Comparison of ENCODE assay signal across 8 mouse cellular contexts in genomic region chr3:121290681-121291080, GRCm38 (mm10). TPM values are rescaled to one million over a fixed set of nuclear protein-coding genes. Genes with fewer than 3 reads are reported as not detected.
A peak's percentile ranks its signal among the peaks of the same experiment; 100 is the strongest.
DNase-seq lines count a peak whose midpoint lies in the region; ATAC-seq and TF ChIP-seq lines count a peak whose summit lies in the region.

No protein-coding gene starts in this region.

- peak overlapping the region; percentile 91 for H3K4me3 ChIP-seq in ES-Bruce4 (ENCODE audit: low read depth, low read length)
- peak overlapping the region; percentile 67 for H3K4me3 ChIP-seq in forebrain, postnatal 0 days (ENCODE audit: low read depth, low read length)
- peak overlapping the region; percentile 60 to 96 for H3K4me3 ChIP-seq in liver, embryonic 14.5 days (ENCODE audit: insufficient read depth in 1 of 2, low read depth in 2 of 2, low read length in 2 of 2)

- no peak for TF ChIP-seq CTCF in ES-Bruce4 (IDR thresholded peaks at IDR 0.05; ENCODE audit: low read depth, low read length)
- TF ChIP-seq CTCF in forebrain, postnatal 0 days (IDR thresholded peaks at IDR 0.05; ENCODE audit: low read depth): no peak
- no peak for TF ChIP-seq CTCF in liver, embryonic 14.5 days (IDR thresholded peaks at IDR 0.05; ENCODE audit: low read depth)

- no peak for TF ChIP-seq POLR2A in ES-Bruce4 (IDR thresholded peaks at IDR 0.05; ENCODE audit: insufficient read depth, low read length)

- peaks cover 19% of the 10 kb centered on the region for H3K9me3 ChIP-seq in ES-Bruce4 (replicated peaks; ENCODE audit: control insufficient read depth, insufficient read depth, low read length, poor library complexity, severe bottlenecking)
- H3K9me3 ChIP-seq in forebrain, postnatal 0 days (ENCODE audit: low read length): no peaks in the 10 kb centered on the region
- no peaks in the 10 kb centered on the region for H3K9me3 ChIP-seq in liver, embryonic 14.5 days (ENCODE audit: control insufficient read depth, low read length)

- H3K4me2 ChIP-seq in forebrain, postnatal 0 days (ENCODE audit: low read depth): peak overlapping the region; percentile 47
- peak overlapping the region; percentile 76 for H3K4me2 ChIP-seq in liver, embryonic 14.5 days (ENCODE audit: low read depth)

- H3K27ac ChIP-seq in ES-Bruce4 (ENCODE audit: insufficient read depth, low read length): peak overlapping the region; percentile 46; the same call in 1 of the 2 replicates
- H3K27ac ChIP-seq in forebrain, postnatal 0 days (ENCODE audit: low read depth, low read length): peak overlapping the region; percentile 91; the same call in 1 of the 2 replicates
- peak overlapping the region; percentile 73 for H3K27ac ChIP-seq in liver, embryonic 14.5 days

- peak; percentile 68 for DNase-seq in heart, adult 11 months
- no peak for DNase-seq in heart, postnatal 25 days (ENCODE audit: low spot score)
- no peak for DNase-seq in forebrain, postnatal 0 days
- DNase-seq in liver, embryonic 14.5 days (ENCODE audit: low read depth in 3 of 3, low spot score in 3 of 3): no peak
- no peak for DNase-seq in thymus, adult 18-20 months
- no peak for DNase-seq in left cerebral cortex, postnatal 14 days (ENCODE audit: low spot score in 2 of 2)
- DNase-seq in embryo, embryonic 9.5 days (ENCODE audit: extremely low spot score): no peak

- TF ChIP-seq EP300 in ES-Bruce4 (IDR thresholded peaks at IDR 0.05; ENCODE audit: insufficient read depth, low read depth, low read length): no peak
- TF ChIP-seq EP300 in liver, embryonic 14.5 days (IDR thresholded peaks at IDR 0.05; ENCODE audit: low read depth): no peak

- H3K27me3 ChIP-seq in ES-Bruce4 (ENCODE audit: control insufficient read depth, insufficient read depth, low read length, poor library complexity, severe bottlenecking): no peaks in the 10 kb centered on the region
- no peaks in the 10 kb centered on the region for H3K27me3 ChIP-seq in forebrain, postnatal 0 days (ENCODE audit: insufficient read depth, low read length)
- no peaks in the 10 kb centered on the region for H3K27me3 ChIP-seq in liver, embryonic 14.5 days (ENCODE audit: control insufficient read depth, insufficient read depth, low read length)

- H3K9ac ChIP-seq in ES-Bruce4 (ENCODE audit: low read depth, poor library complexity, severe bottlenecking): peak overlapping the region; percentile 37
- peak overlapping the region; percentile 60; the same call in 1 of the 2 replicates for H3K9ac ChIP-seq in forebrain, postnatal 0 days
- peak overlapping the region; percentile 75 for H3K9ac ChIP-seq in liver, embryonic 14.5 days (replicated peaks)

- H3K36me3 ChIP-seq in ES-Bruce4 (ENCODE audit: control insufficient read depth, insufficient read depth, low read length, poor library complexity, severe bottlenecking): no peaks in the 10 kb centered on the region
- H3K36me3 ChIP-seq in forebrain, postnatal 0 days (ENCODE audit: insufficient read depth): no peaks in the 10 kb centered on the region
- H3K36me3 ChIP-seq in liver, embryonic 14.5 days (replicated peaks; ENCODE audit: control insufficient read depth, insufficient read depth, low read depth): no peaks in the 10 kb centered on the region

- intact Hi-C loops in heart, postnatal 25 days (cut with DNase I): loop anchor here (5.0 kb wide), 1 partner anchor 118 kb away; the partner anchor contains the start of gene Rwdd3
- intact Hi-C loops in left cerebral cortex, postnatal 14 days (cut with DNase I): loop anchor here (5.0 kb wide), 1 partner anchor 118 kb away; the partner anchor contains the start of gene Rwdd3

- 70% methylated on average over 8 of the region's 8 CpGs for whole genome bisulfite sequencing in forebrain, postnatal 0 days
- 68% methylated on average over 8 of the region's 8 CpGs for WGBS in liver, embryonic 14.5 days (ENCODE audit: insufficient replicate concordance)

- no peaks in the 10 kb centered on the region for H3K4me1 ChIP-seq in ES-Bruce4 (ENCODE audit: control insufficient read depth, insufficient read depth, low read length)
- 0 out of 2 replicates have a peak, but pooled peaks cover 3% of the 10 kb centered on the region for H3K4me1 ChIP-seq in forebrain, postnatal 0 days (ENCODE audit: insufficient read depth)
- peaks cover 6 to 15% of the 10 kb centered on the region in 2 experiments for H3K4me1 ChIP-seq in liver, embryonic 14.5 days (replicated peaks; ENCODE audit: control insufficient read depth in 2 of 2, insufficient read depth in 2 of 2, low read length in 1 of 2)

- no peak for ATAC-seq in forebrain, postnatal 0 days
- no peak for ATAC-seq in liver, embryonic 14.5 days (ENCODE audit: insufficient read depth)

RNA-seq across cellular contexts. Expression of gene Alg14, which starts 0.9 kb away (rescaled TPM):
- total RNA-seq in heart, postnatal 25 days (2021): 10 to 100 TPM in 1 of 2 experiments, 1 to 10 TPM in 1; 9.9 to 15.9 TPM
- polyA plus RNA-seq in ES-Bruce4 (2011; ENCODE audit: insufficient read depth, insufficient read length, low read depth, missing spikeins): 18.2 and 29.6 TPM in 2 replicates
- 20.8 and 28.2 TPM in 2 replicates for total RNA-seq in forebrain, postnatal 0 days (2014; rRNA removed)
- polyA plus RNA-seq in forebrain, postnatal 0 days (2015; fragmentation: Nextera tagmentation; extraction: Ambion mirVana): 29.6 and 31.6 TPM in 2 replicates
- polyA plus RNA-seq in liver, embryonic 14.5 days (2012; rRNA removed): 6.5 and 10.4 TPM in 2 replicates
- polyA plus RNA-seq in liver, embryonic 14.5 days (2014; fragmentation: Nextera tagmentation; extraction: Ambion mirVana): 16.2 and 18.8 TPM in 2 replicates
- total RNA-seq in left cerebral cortex, postnatal 14 days (2021): 10 to 100 TPM; 17.1 to 18.5 TPM

RNA-seq across cellular contexts. Expression of gene Tmem56, which starts 7.8 kb away (rescaled TPM):
- total RNA-seq in heart, postnatal 25 days (2021): 1 to 10 TPM in 1 of 2 experiments, under 1 TPM in 1; 0.57 to 1.4 TPM
- polyA plus RNA-seq in ES-Bruce4 (2011; ENCODE audit: insufficient read depth, insufficient read length, low read depth, missing spikeins): 0.26 and 0.58 TPM in 2 replicates
- total RNA-seq in forebrain, postnatal 0 days (2014; rRNA removed): 14.2 and 15.5 TPM in 2 replicates
- polyA plus RNA-seq in forebrain, postnatal 0 days (2015; fragmentation: Nextera tagmentation; extraction: Ambion mirVana): 2.7 and 3.9 TPM in 2 replicates
- polyA plus RNA-seq in liver, embryonic 14.5 days (2012; rRNA removed): 11.8 and 13.5 TPM in 2 replicates
- 25.3 and 25.9 TPM in 2 replicates for polyA plus RNA-seq in liver, embryonic 14.5 days (2014; fragmentation: Nextera tagmentation; extraction: Ambion mirVana)
- total RNA-seq in left cerebral cortex, postnatal 14 days (2021): 10 to 100 TPM; 31.1 to 34.4 TPM
